8 mouse cellular contexts compared by ENCODE assay signal in genomic region chrX:101639306-101639705, GRCm38 (mm10). TPM values are rescaled to one million over a fixed set of nuclear protein-coding genes. Genes with fewer than 3 reads are reported as not detected.
DNase-seq lines count a peak whose midpoint lies in the region; ATAC-seq lines count a peak whose summit lies in the region.

No protein-coding gene starts in this region.

- peak overlapping the region; percentile 70 for H3K4me3 ChIP-seq in heart, embryonic 10.5 days
- peak overlapping the region; percentile 64 for H3K4me3 ChIP-seq in embryonic facial prominence, embryonic 12.5 days
- H3K4me3 ChIP-seq in hindbrain, embryonic 16.5 days (ENCODE audit: low read length) = peak overlapping the region; percentile 64
- H3K4me3 ChIP-seq in midbrain, embryonic 15.5 days = peak overlapping the region; percentile 69

- peaks cover 4% of the 10 kb centered on the region; the same call in 1 of the 2 replicates for H3K36me3 ChIP-seq in heart, embryonic 10.5 days
- H3K36me3 ChIP-seq in embryonic facial prominence, embryonic 12.5 days = no peaks in the 10 kb centered on the region
- H3K36me3 ChIP-seq in hindbrain, embryonic 16.5 days (ENCODE audit: control insufficient read depth, insufficient read depth, low read length) = no peaks in the 10 kb centered on the region
- H3K36me3 ChIP-seq in midbrain, embryonic 15.5 days (replicated peaks) = no peaks in the 10 kb centered on the region

- H3K27me3 ChIP-seq in heart, embryonic 10.5 days (ENCODE audit: insufficient read depth, poor library complexity, severe bottlenecking) = peaks cover 36% of the 10 kb centered on the region; the same call in 1 of the 2 replicates
- H3K27me3 ChIP-seq in embryonic facial prominence, embryonic 12.5 days = peaks cover 11% of the 10 kb centered on the region; the same call in 1 of the 2 replicates
- H3K27me3 ChIP-seq in hindbrain, embryonic 16.5 days (replicated peaks; ENCODE audit: control insufficient read depth, insufficient read depth, low read length) = peaks cover 2% of the 10 kb centered on the region; the same call in 1 of the 2 replicates
- peaks cover 6% of the 10 kb centered on the region; the same call in 1 of the 2 replicates for H3K27me3 ChIP-seq in midbrain, embryonic 15.5 days (replicated peaks)

- H3K9me3 ChIP-seq in heart, embryonic 10.5 days = no peaks in the 10 kb centered on the region
- H3K9me3 ChIP-seq in embryonic facial prominence, embryonic 12.5 days = no peaks in the 10 kb centered on the region
- H3K9me3 ChIP-seq in hindbrain, embryonic 16.5 days (ENCODE audit: control insufficient read depth, low read length) = no peaks in the 10 kb centered on the region
- H3K9me3 ChIP-seq in midbrain, embryonic 15.5 days = no peaks in the 10 kb centered on the region

- no peak overlapping the region for H3K9ac ChIP-seq in embryonic facial prominence, embryonic 12.5 days
- no peak overlapping the region; the same call in 1 of the 2 replicates for H3K9ac ChIP-seq in hindbrain, embryonic 16.5 days (ENCODE audit: low read depth, low read length)
- no peak overlapping the region for H3K9ac ChIP-seq in midbrain, embryonic 15.5 days

- peak overlapping the region; percentile 33 for H3K4me2 ChIP-seq in embryonic facial prominence, embryonic 12.5 days (replicated peaks)
- H3K4me2 ChIP-seq in hindbrain, embryonic 16.5 days (ENCODE audit: low read length) = peak overlapping the region; percentile 41
- H3K4me2 ChIP-seq in midbrain, embryonic 15.5 days = peak overlapping the region; percentile 46

- peak overlapping the region; percentile 91; the same call in 1 of the 2 replicates for H3K27ac ChIP-seq in heart, embryonic 10.5 days
- 0 out of 2 replicates have a peak overlapping the region, but pooled peaks have one; percentile 11 for H3K27ac ChIP-seq in embryonic facial prominence, embryonic 12.5 days
- no peak overlapping the region; the same call in 1 of the 2 replicates for H3K27ac ChIP-seq in hindbrain, embryonic 16.5 days (ENCODE audit: low read depth, low read length)
- peak overlapping the region; percentile 23; the same call in 1 of the 2 replicates for H3K27ac ChIP-seq in midbrain, embryonic 15.5 days

- H3K4me1 ChIP-seq in heart, embryonic 10.5 days = no peaks in the 10 kb centered on the region
- no peaks in the 10 kb centered on the region for H3K4me1 ChIP-seq in embryonic facial prominence, embryonic 12.5 days
- H3K4me1 ChIP-seq in hindbrain, embryonic 16.5 days (ENCODE audit: control insufficient read depth, insufficient read depth, low read depth, low read length) = peaks cover 3% of the 10 kb centered on the region; the same call in 1 of the 2 replicates
- peaks cover 9% of the 10 kb centered on the region for H3K4me1 ChIP-seq in midbrain, embryonic 15.5 days

- 17% methylated on average over 13 of the region's 13 CpGs for WGBS in heart, embryonic 10.5 days
- 21% methylated on average over 13 of the region's 13 CpGs for WGBS in embryonic facial prominence, embryonic 12.5 days
- 15% methylated on average over 13 of the region's 13 CpGs for WGBS in hindbrain, embryonic 16.5 days
- WGBS in midbrain, embryonic 15.5 days = 27% methylated on average over 13 of the region's 13 CpGs

- ATAC-seq in embryonic facial prominence, embryonic 12.5 days (ENCODE audit: insufficient number of reproducible peaks, insufficient read depth, low FRiP score, low TSS enrichment) = no peak
- ATAC-seq in hindbrain, embryonic 16.5 days = no peak
- ATAC-seq in midbrain, embryonic 15.5 days (replicated peaks) = 0 out of 2 replicates have a peak, but pooled peaks have one; percentile 2

- DNase-seq in heart, embryonic 10.5 days (ENCODE audit: low spot score) = no peak
- DNase-seq in heart, adult 11 months = no peak
- peak; percentile 3 to 21 for DNase-seq in CD8-positive naive resting alpha-beta T cell, adult 2 months (ENCODE audit: low read depth in 2 of 2, low spot score in 2 of 2)
- no peak for DNase-seq in gastrocnemius, postnatal 25 days
- DNase-seq in right cerebral cortex, adult 2 months (ENCODE audit: low spot score in 2 of 2) = no peak

RNA-seq across cellular contexts. Expression of gene Ogt, which starts 0.6 kb away (rescaled TPM):
- polyA plus RNA-seq in heart, embryonic 10.5 days (2016; fragmentation: Nextera tagmentation; extraction: Ambion mirVana) = 98.4 and 117 TPM in 2 replicates
- polyA plus RNA-seq in embryonic facial prominence, embryonic 12.5 days (2016; fragmentation: Nextera tagmentation; extraction: Ambion mirVana) = 181 and 189 TPM in 2 replicates
- polyA plus RNA-seq in hindbrain, embryonic 16.5 days (2015; fragmentation: Nextera tagmentation; extraction: Ambion mirVana) = 157 and 186 TPM in 2 replicates
- polyA plus RNA-seq in midbrain, embryonic 15.5 days (2015; fragmentation: Nextera tagmentation; extraction: Ambion mirVana) = 203 and 222 TPM in 2 replicates
- total RNA-seq in gastrocnemius, postnatal 25 days (2021) = 10 to 100 TPM; 56.9 to 62.1 TPM

Comparison
In these comparisons a context has a peak if more than half of its experiments do, and no peak if none do; other contexts are left out.
1. DNase-seq: peak in CD8-positive naive resting alpha-beta T cell, adult 2 months (2 of 2); none in heart, embryonic 10.5 days (single experiment), heart, adult 11 months (single experiment), gastrocnemius, postnatal 25 days (single experiment) and right cerebral cortex, adult 2 months (0 of 2).
2. Peak in every context shown above with its lines, with median percentiles within 50 percentile points of each other: H3K4me3 ChIP-seq and H3K4me2 ChIP-seq.